Mouse (Mus musculus) megakaryocyte, embryonic 14.5 days (primary cell): ENCODE measurements around the gene Map7.

ENCODE experiments used
- FLI1 ChIP-seq: IDR thresholded peaks from 2 replicates; pipeline ENCODE4 v1.6.1; 2012; ENCODE audit warnings: low read length, inconsistent platforms, mixed read lengths
- GATA1 ChIP-seq: IDR thresholded peaks from 3 replicates; pipeline ENCODE4 v1.6.1; 2012; ENCODE audit warnings: mixed read lengths, low read length, inconsistent platforms, borderline replicate concordance

DNA sequence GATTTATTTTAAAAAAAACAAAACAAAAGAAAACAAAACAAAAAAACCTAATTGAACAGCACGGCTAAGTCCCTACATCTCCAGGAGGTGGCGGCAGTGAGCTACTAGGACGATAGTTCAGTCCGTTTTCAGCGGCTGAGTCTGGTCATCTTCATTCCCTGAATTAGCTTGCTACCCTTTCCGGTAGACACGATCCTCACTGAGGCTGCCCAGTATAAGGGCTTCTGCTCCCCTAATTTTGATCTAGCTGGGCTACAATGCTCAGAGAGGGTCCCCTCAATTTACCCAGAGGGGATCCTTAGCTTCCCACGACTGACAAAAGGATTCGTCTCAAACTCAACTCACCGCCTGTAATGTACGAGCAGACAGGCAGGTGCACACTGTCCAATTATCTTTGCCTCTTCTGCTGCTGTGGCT is 142.2 kb downstream of the Map7 start:
- TF ChIP-seq FLI1 (no peak), GATA1 (no peak)
